Mouse (Mus musculus) gastrocnemius, postnatal 25 days (tissue): ENCODE data around the gene Pabpc4. TPM values are rescaled to one million over a fixed set of nuclear protein-coding genes. Genes with fewer than 3 reads are reported as not detected.
A peak's percentile ranks its signal among the peaks of the same experiment; 100 is the strongest.

ENCODE experiments used
- DNase-seq: peaks from one replicate; pipeline ENCODE4 v3.0.0; 2022
- long read RNA-seq, 2 experiments: library from polyadenylated mRNA; stranded (forward); transcript quantifications; one replicate each; pipeline ENCODE4 v2.0.0; 2021
- total RNA-seq, 2 experiments: library from RNA; stranded (reverse); gene quantifications; 1 replicate in 1 of 2; 2 replicates in 1 of 2; pipeline ENCODE4 v1.2.3; 2021

The Pabpc4 gene
- total RNA-seq: 100 to 1,000 TPM; 278 to 325 TPM
- long read RNA-seq, experiment 1, transcript Pabpc4-202 (15 exons, 3,019 nt): minor isoform, 8 of 227 reads
- long read RNA-seq, experiment 1, transcript Pabpc4-204 (14 exons, 3,111 nt): major isoform, 15 of 227 reads
- long read RNA-seq, experiment 1, transcript Pabpc4-206 (3 exons, 1,146 nt): minor isoform, 5 of 227 reads
- long read RNA-seq, experiment 1, partial matches to known transcripts: 51 of 227 reads
- long read RNA-seq, experiment 1, other reads (novel, unspliced or antisense): 144 of 227 reads
- long read RNA-seq, experiment 2, transcript Pabpc4-202 (15 exons, 3,019 nt): minor isoform, 16 of 183 reads
- long read RNA-seq, experiment 2, transcript Pabpc4-204 (14 exons, 3,111 nt): major isoform, 32 of 183 reads
- long read RNA-seq, experiment 2, partial matches to known transcripts: 43 of 183 reads
- long read RNA-seq, experiment 2, other reads (novel, unspliced or antisense): 88 of 183 reads

- no peak for DNase-seq
Observed at GRCm38 (mm10) chr4:123261721-123262401, at the start of gene Pabpc4. Gene Pabpc4 (plus strand): TSS chr4:123262351.

GRCm38 (mm10) chr4:123213975-123214374 lies 48.2 kb upstream of the Pabpc4 start:
- no peak for DNase-seq

- no peak for DNase-seq
Observed at GRCm38 (mm10) chr4:123215367-123215766, 46.8 kb upstream of the Pabpc4 start.

- no peak for DNase-seq
Observed at GRCm38 (mm10) chr4:123216782-123217181, 45.4 kb upstream of the Pabpc4 start.

GRCm38 (mm10) chr4:123219720-123220357 lies 42.3 kb upstream of the Pabpc4 start:
- DNase-seq: peak; percentile 22

DNA sequence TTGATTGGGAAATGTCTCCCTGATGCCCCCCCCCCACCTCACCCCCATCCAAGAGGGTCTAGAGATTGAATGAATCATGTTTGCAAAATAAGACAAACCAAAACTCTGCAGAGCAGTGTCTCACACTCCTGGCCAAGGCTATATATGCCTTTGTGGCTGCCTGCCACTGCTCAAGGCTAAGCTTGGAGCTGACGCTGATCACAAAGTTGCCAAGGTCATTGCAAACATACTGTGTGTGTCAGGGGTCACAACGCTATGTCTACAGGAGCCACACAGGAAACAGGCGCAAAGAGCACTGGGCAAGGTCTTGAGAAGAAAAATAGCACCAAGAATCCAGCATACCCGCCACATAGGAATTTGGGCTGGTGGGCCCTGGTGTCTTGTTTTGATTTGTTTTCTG lies 41.5 kb upstream of the Pabpc4 start:
- no peak for DNase-seq

GRCm38 (mm10) chr4:123223309-123223708 lies 38.8 kb upstream of the Pabpc4 start:
- DNase-seq: no peak

DNA sequence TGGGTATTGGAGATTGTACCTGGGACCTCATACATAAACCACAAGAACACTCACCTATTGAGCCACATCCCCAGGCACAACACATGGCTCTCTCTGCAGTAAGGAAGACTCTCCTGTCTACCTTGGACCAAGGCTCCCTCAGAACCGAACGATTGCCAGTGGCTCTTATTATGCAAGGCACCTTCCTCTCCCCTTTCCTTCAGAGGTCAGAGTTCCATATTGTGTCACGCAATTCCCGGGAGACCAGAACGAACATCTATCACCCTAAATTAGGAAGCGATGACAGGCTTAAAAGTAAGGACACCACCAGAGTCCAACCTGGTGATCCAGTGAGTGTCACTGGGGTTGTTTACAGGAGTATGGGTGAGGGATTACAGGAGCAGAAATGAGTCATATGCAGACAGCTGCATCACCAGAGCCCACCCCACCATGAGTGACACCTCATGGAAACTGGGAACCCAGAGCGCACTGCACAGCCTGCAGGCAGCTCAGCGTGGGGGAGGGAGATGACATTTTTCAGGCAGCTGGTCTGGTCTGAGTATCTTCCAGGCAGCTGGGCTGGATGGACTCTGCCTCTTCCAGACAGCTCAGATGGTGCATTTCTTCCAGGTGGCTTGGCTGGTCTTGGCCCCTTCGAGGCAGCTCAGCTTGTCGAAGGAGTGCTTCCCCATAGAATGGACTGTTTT lies 36.3 kb upstream of the Pabpc4 start:
- DNase-seq: peak; percentile 81

- peak; percentile 79 for DNase-seq
Observed at GRCm38 (mm10) chr4:123227707-123228106, 34.4 kb upstream of the Pabpc4 start.

DNA sequence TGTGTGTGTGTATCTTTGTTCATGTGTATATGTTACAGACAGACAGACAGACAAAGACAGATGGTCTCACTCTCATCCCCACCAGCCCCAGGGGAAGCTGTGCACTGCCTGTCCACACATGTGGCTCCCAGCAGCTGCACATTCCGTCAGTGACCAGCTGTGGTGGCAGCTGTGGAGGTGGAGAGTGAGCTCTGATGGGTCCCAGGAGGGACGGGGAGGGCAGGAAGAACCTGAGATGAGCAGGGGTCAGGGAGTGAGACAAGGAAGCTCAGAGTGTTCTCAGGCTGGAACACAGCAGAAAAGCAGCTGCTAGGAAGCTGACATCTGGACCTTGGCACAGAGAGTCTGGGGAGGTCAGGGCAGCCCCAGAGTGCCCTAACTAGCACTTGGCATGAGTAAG lies 33.9 kb upstream of the Pabpc4 start:
- peak; percentile 80 for DNase-seq

DNA sequence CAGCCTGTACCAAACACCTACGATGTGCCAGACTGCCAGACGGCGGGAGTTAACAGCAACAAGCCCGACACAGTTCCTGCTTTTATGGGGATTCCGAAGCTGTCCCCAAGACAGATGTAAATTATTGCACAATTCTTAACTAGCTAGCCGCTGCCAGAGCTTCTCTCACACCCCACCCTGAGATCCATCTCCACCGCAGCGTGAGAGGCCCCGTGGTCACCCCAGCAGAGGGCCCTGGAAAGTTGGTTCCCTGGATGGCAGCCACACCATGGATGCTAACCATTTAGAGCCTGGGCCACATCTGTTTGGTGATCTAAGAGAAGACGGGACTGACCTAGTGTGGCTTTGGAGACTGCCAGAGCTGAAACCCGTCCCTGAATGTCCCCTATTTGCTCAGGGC lies 33.0 kb upstream of the Pabpc4 start:
- DNase-seq: peak; percentile 66

DNA sequence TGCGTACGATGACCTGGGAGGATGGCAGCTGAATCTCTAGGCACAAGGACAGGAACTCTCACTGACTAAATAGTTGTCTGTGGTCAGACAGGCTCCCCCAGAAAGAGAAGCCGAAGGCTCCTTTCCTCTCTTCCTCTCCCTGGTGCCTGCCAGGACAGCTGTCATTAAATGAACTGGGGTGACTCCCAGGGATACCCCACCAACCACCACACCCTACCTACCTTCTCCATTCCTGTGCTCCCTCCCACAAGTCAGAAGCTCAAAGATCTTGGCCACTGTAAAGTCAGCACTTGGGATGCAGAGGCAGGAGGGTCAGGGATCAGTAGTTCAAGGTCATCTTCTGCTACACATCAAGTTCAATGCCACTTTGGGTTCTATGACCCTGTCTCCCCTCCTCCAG lies 29.3 kb upstream of the Pabpc4 start:
- DNase-seq: no peak

- DNase-seq: peak; percentile 77
Observed at GRCm38 (mm10) chr4:123233492-123234084, 28.6 kb upstream of the Pabpc4 start, which contains the start of gene Heyl. Gene Heyl (plus strand): TSS chr4:123233556.

GRCm38 (mm10) chr4:123235835-123236430 lies 26.2 kb upstream of the Pabpc4 start:
- DNase-seq: no peak

GRCm38 (mm10) chr4:123236431-123237031 lies 25.6 kb upstream of the Pabpc4 start:
- no peak for DNase-seq

DNA sequence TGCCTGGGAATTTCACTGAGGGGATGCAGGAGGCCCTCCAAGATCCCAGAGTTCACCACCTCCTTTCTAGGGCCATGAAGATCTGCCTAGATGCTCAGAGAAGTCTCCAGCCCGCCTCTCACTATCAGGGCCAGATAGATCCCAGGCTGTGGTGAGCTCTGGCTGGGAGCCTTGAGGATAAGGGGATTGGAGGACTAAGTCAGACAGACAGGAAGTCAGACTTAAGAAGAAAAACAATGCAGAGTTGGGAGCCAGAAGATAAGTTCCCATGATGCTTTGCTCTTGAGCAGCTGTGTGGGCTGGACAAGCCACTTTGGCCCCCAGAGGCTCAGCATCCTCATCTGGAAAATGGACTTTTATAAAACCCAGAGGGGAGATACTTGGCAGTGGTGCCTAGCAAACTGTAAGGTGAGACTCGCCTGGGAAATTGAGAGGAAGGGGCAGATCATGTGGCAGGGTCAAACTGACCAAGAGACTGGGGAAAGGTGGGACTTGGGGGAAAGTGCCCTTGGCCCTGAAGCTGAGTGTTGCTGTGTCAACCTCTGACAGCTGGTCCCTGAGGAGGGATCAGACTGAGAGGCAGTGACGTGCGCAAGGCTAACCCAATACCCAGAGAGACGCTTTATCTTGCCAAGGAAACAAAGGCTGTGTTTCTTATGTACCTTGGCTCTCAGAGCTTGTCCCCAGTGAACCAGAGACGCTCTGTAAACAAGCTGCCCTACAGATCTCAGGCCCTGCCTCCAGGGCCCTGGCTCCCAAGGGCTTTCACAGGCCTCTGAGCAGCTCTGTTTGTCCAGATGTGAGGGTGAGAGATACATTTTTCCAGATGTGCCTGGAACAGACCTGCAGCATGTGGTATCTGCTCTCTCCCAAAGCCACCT lies 24.5 kb upstream of the Pabpc4 start:
- DNase-seq: peak; percentile 62

GRCm38 (mm10) chr4:123239361-123240203 lies 22.6 kb upstream of the Pabpc4 start:
- peak; percentile 89 for DNase-seq

DNA sequence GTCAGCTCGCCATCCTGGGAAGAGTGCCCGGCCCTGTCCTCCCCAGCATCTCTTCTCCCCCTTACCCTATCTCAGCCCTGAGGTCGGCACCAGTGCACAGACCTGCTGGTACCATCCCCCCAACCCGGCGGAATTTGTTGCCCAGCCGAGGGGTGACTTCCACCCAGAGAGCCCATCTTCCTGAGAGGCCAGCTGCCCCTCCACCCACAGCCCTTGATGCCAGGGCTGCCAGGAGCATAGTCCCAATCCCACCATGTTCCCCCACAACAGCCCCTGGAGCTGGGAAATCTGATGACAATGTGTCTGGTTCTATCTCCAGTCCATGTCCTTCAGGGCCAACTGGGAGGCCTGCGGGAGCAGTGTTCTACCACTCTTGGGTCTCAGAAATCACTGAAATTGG lies 15.9 kb upstream of the Pabpc4 start:
- DNase-seq: no peak

GRCm38 (mm10) chr4:123246651-123247050 lies 15.5 kb upstream of the Pabpc4 start:
- no peak for DNase-seq
